Mouse (Mus musculus): Measurements from ENCODE around the gene Trpm3.
A peak's percentile ranks its signal among the peaks of the same experiment; 100 is the strongest.

The Trpm3 gene

GRCm38 (mm10) chr19:22138590-22139421 lies at the start of gene Trpm3:
TSS of gene Trpm3 (plus strand) at chr19:22139046.
- DNase-seq, result peak; percentile 6

GRCm38 (mm10) chr19:22100582-22100981 lies 38.3 kb upstream of the Trpm3 start:
- no peak for DNase-seq

GRCm38 (mm10) chr19:22103865-22104264 lies 35.0 kb upstream of the Trpm3 start:
- DNase-seq, result no peak

- no peak for DNase-seq
Measured at GRCm38 (mm10) chr19:22104848-22105484, 33.9 kb upstream of the Trpm3 start.

- DNase-seq, result no peak
Measured at GRCm38 (mm10) chr19:22105648-22106047, 33.2 kb upstream of the Trpm3 start.

GRCm38 (mm10) chr19:22108893-22109463 lies 29.9 kb upstream of the Trpm3 start:
- DNase-seq, result no peak

- DNase-seq, result no peak
Measured at GRCm38 (mm10) chr19:22120976-22121375, 17.9 kb upstream of the Trpm3 start.

- DNase-seq, result no peak
Measured at GRCm38 (mm10) chr19:22121631-22122030, 17.2 kb upstream of the Trpm3 start.

- no peak for DNase-seq
Measured at GRCm38 (mm10) chr19:22132626-22133025, 6.2 kb upstream of the Trpm3 start.

- DNase-seq, result no peak
Measured at GRCm38 (mm10) chr19:22178549-22178948, 39.7 kb downstream of the Trpm3 start.

- no peak for DNase-seq
Measured at GRCm38 (mm10) chr19:22179017-22179416, 40.2 kb downstream of the Trpm3 start.

GRCm38 (mm10) chr19:22180136-22180535 lies 41.3 kb downstream of the Trpm3 start:
- DNase-seq, result no peak

GRCm38 (mm10) chr19:22189716-22190115 lies 50.9 kb downstream of the Trpm3 start:
- no peak for DNase-seq

- DNase-seq, result no peak
Measured at GRCm38 (mm10) chr19:22222520-22222919, 83.7 kb downstream of the Trpm3 start.

GRCm38 (mm10) chr19:22234187-22234586 lies 95.3 kb downstream of the Trpm3 start:
- DNase-seq, result no peak

- DNase-seq, result no peak
Measured at GRCm38 (mm10) chr19:22249076-22249475, 110.2 kb downstream of the Trpm3 start.

- DNase-seq, result no peak
Measured at GRCm38 (mm10) chr19:22272916-22273315, 134.1 kb downstream of the Trpm3 start.

GRCm38 (mm10) chr19:22284651-22285050 lies 145.8 kb downstream of the Trpm3 start:
- no peak for DNase-seq

- no peak for DNase-seq
Measured at GRCm38 (mm10) chr19:22292671-22293070, 153.8 kb downstream of the Trpm3 start.

- DNase-seq, result no peak
Measured at GRCm38 (mm10) chr19:22300906-22301305, 162.1 kb downstream of the Trpm3 start.

- no peak for DNase-seq
Measured at GRCm38 (mm10) chr19:22303021-22303951, 164.4 kb downstream of the Trpm3 start.

GRCm38 (mm10) chr19:22303952-22304655 lies 165.3 kb downstream of the Trpm3 start:
- DNase-seq, result peak; percentile 46
